Mouse (Mus musculus) MEL (cell line): ENCODE data around the gene Trmt112.

ENCODE experiments used
- CTCF ChIP-seq, 3 experiments: IDR thresholded peaks in 2 of 3; conservative IDR thresholded peaks in 1 of 3; 2 replicates each; pipeline ENCODE4 v1.5.1; 2011 to 2012; ENCODE audit warnings: low read length in 3 of 3, low read depth in 2 of 3, mild to moderate bottlenecking in 2 of 3, improper control_type of control experiment in 1 of 3, inconsistent platforms in 1 of 3, mixed read lengths in 1 of 3, moderate library complexity in 1 of 3; ENCODE audit not compliant: control insufficient read depth in 1 of 3, insufficient read depth in 1 of 3, poor library complexity in 1 of 3, severe bottlenecking in 1 of 3
- USF1 ChIP-seq: IDR thresholded peaks from 2 replicates; pipeline ENCODE4 v1.6.1; 2014; ENCODE audit warnings: low read depth, mild to moderate bottlenecking, inconsistent platforms, low read length, improper control_type of control experiment, moderate library complexity

GRCm38 (mm10) chr19:6942764-6943163 lies 33.3 kb downstream of the Trmt112 start:
- TF ChIP-seq USF1 (no peak), CTCF (IDR thresholded peaks at IDR 0.05 in 2 of 3, conservative IDR thresholded peaks at IDR 0.05 in 1 of 3; ENCODE audit: control insufficient read depth in 1 of 3, insufficient read depth in 1 of 3, low read depth in 2 of 3, low read length in 3 of 3, poor library complexity in 1 of 3, severe bottlenecking in 1 of 3) (no peak)
